Mouse (Mus musculus): ENCODE data around the gene Cryzl1. TPM values are rescaled to one million over a fixed set of nuclear protein-coding genes. Genes with fewer than 3 reads are reported as not detected.

Gene Cryzl1
- polyA plus RNA-seq, 1 experiment from 2014 or later: 74.6 TPM

- no peak for ATAC-seq (ENCODE audit: borderline replicate concordance, extremely low read depth, low FRiP score, low TSS enrichment)
- H3K4me3 ChIP-seq: no peak overlapping the region
- WGBS: 62% methylated on average over 3 of the region's 3 CpGs
Measured at GRCm38 (mm10) chr16:91761761-91762160, 33.0 kb upstream of the Cryzl1 start.

GRCm38 (mm10) chr16:91761202-91761601 lies 32.4 kb upstream of the Cryzl1 start:
- Histone ChIP-seq H3K4me2 (no peak overlapping the region), H3K9me3 (no peaks in the 10 kb centered on the region), H3K4me1 (peaks cover 27% of the 10 kb centered on the region), H3K4me3 (no peak overlapping the region), H3K36me3 (no peaks in the 10 kb centered on the region), H3K27me3 (no peaks in the 10 kb centered on the region), H3K9ac (no peak overlapping the region), H3K27ac (no peak overlapping the region)
- no peak for ATAC-seq (ENCODE audit: borderline replicate concordance, extremely low read depth, low FRiP score, low TSS enrichment)
- WGBS: 76% methylated on average over 9 of the region's 9 CpGs

More at GRCm38 (mm10) chr16:91761761-91762160, 33.0 kb upstream of the Cryzl1 start:
- no peaks in the 10 kb centered on the region for H3K27me3 ChIP-seq
- H3K4me2 ChIP-seq: no peak overlapping the region
- no peak overlapping the region for H3K27ac ChIP-seq
- H3K4me1 ChIP-seq: peaks cover 31% of the 10 kb centered on the region
- H3K9ac ChIP-seq: no peak overlapping the region
- H3K36me3 ChIP-seq: no peaks in the 10 kb centered on the region
- H3K9me3 ChIP-seq: no peaks in the 10 kb centered on the region

DNA sequence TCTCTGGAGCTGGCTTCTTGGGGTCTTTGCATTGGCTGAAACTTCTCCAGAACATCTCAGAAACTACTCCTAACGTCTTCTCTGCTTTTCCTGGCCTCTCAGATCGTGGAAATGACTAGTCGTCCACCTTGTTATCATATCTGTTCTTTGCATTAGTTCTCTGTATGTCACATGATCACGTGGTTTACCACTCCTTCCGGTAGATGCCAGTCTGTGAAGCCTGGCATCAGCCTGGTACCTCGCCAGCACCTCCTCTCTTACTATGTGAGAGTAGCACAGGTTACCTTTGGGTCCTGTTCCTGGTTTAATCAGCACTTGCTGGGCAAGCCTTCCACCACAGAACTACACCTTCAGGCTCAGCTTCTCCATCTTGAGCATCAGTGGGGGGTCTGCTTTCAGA lies 26.2 kb upstream of the Cryzl1 start:
- no peaks in the 10 kb centered on the region for H3K4me1 ChIP-seq
- ATAC-seq (ENCODE audit: borderline replicate concordance, extremely low read depth, low FRiP score, low TSS enrichment): no peak
- no peak overlapping the region for H3K4me3 ChIP-seq
- no peak overlapping the region for H3K4me2 ChIP-seq
- no peaks in the 10 kb centered on the region for H3K27me3 ChIP-seq
- 84% methylated on average over 6 of the region's 6 CpGs for WGBS
- no peaks in the 10 kb centered on the region for H3K9me3 ChIP-seq
- H3K27ac ChIP-seq: no peak overlapping the region
- no peak overlapping the region for H3K9ac ChIP-seq
- H3K36me3 ChIP-seq: no peaks in the 10 kb centered on the region

GRCm38 (mm10) chr16:91753611-91754010 lies 24.8 kb upstream of the Cryzl1 start:
- no peaks in the 10 kb centered on the region for H3K9me3 ChIP-seq
- no peak overlapping the region for H3K4me2 ChIP-seq
- WGBS: 74% methylated on average over 4 of the region's 4 CpGs
- no peak overlapping the region for H3K9ac ChIP-seq
- H3K36me3 ChIP-seq: no peaks in the 10 kb centered on the region
- no peak for ATAC-seq (ENCODE audit: borderline replicate concordance, extremely low read depth, low FRiP score, low TSS enrichment)
- no peak overlapping the region for H3K4me3 ChIP-seq
- no peaks in the 10 kb centered on the region for H3K27me3 ChIP-seq
- H3K4me1 ChIP-seq: no peaks in the 10 kb centered on the region
- H3K27ac ChIP-seq: no peak overlapping the region

GRCm38 (mm10) chr16:91751644-91752385 lies 23.0 kb upstream of the Cryzl1 start:
- Histone ChIP-seq H3K4me1 (no peaks in the 10 kb centered on the region), H3K9me3 (no peaks in the 10 kb centered on the region), H3K9ac (no peak overlapping the region), H3K4me2 (no peak overlapping the region), H3K36me3 (no peaks in the 10 kb centered on the region), H3K27me3 (no peaks in the 10 kb centered on the region), H3K4me3 (no peak overlapping the region), H3K27ac (no peak overlapping the region)
- no peak for ATAC-seq (ENCODE audit: borderline replicate concordance, extremely low read depth, low FRiP score, low TSS enrichment)
- 72% methylated on average over 13 of the region's 13 CpGs for WGBS

GRCm38 (mm10) chr16:91747567-91747966 lies 18.8 kb upstream of the Cryzl1 start:
- ATAC-seq (ENCODE audit: borderline replicate concordance, extremely low read depth, low FRiP score, low TSS enrichment): no peak
- WGBS: 71% methylated on average over 6 of the region's 6 CpGs
- Histone ChIP-seq H3K36me3 (no peaks in the 10 kb centered on the region), H3K9ac (no peak overlapping the region), H3K4me3 (no peak overlapping the region), H3K27ac (no peak overlapping the region), H3K4me2 (no peak overlapping the region), H3K9me3 (no peaks in the 10 kb centered on the region), H3K4me1 (peaks cover 12% of the 10 kb centered on the region), H3K27me3 (no peaks in the 10 kb centered on the region)

DNA sequence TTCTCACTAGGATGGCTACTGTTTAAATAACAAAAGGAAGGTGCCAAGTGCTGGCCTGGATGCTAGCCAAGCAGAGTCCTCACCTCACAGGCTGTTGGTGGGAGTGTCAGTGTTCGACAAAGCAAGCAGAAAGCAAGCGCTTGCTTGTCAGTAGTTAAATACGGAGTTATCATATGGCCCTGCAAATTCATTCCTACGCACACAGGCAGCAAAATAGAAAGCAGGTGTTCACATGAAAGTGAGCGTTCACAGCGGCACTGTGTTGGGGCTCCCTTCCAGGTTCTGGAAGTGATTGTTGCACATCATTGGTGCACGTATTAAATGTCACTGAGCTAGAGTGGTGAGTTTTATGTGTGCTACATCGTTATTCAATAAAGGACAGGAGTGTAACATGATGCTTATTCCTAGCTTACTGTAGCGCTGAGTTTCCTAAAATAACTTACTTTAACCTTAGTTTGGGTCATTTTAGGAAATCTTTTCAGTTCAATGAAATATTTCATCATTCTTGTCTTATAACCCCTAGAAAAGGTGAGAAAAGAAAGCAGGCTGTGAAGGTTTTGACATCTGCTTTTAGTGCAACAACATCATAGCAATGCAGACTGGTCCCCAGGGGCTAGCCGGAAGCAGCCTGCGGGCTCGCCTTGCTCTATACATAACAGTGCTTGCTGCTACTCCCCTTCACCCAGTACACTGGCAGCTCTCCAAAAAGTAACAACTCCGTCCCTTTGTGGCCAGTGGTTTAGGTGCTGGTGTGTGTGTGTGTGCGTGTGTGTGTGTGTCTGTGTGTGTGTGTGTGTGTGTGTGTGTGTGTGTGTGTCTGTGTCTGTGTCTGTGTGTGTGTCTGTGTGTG lies 17.6 kb upstream of the Cryzl1 start:
- Histone ChIP-seq H3K4me1 (peaks cover 12% of the 10 kb centered on the region), H3K4me3 (no peak overlapping the region), H3K27me3 (no peaks in the 10 kb centered on the region), H3K4me2 (no peak overlapping the region), H3K9me3 (no peaks in the 10 kb centered on the region), H3K9ac (no peak overlapping the region), H3K36me3 (no peaks in the 10 kb centered on the region), H3K27ac (no peak overlapping the region)
- no peak for ATAC-seq (ENCODE audit: borderline replicate concordance, extremely low read depth, low FRiP score, low TSS enrichment)
- 42% methylated on average over 14 of the region's 14 CpGs for WGBS

DNA sequence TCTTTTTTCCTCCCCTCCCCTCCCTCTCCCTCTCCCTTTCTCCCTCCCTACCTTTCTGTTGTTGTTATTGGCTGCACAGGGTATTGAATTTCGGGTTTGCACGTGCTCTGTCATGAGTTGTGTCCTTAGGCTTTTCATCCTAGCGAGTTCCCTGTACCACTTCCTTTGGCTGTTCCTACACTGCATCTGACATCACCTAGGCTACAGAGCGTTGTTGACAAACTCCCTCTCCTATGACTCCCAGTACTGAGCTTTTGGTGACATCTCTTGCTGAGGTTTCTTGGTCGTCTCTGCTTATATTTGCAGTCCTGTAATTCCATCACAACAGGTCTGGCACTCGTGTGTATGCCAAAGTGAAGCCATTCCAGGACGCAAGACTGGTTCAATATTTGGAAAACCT lies 14.3 kb upstream of the Cryzl1 start:
- Histone ChIP-seq H3K4me3 (no peak overlapping the region), H3K4me1 (peaks cover 16% of the 10 kb centered on the region), H3K9me3 (no peaks in the 10 kb centered on the region), H3K27me3 (no peaks in the 10 kb centered on the region), H3K27ac (no peak overlapping the region), H3K4me2 (no peak overlapping the region), H3K36me3 (no peaks in the 10 kb centered on the region), H3K9ac (no peak overlapping the region)
- no peak for ATAC-seq (ENCODE audit: borderline replicate concordance, extremely low read depth, low FRiP score, low TSS enrichment)
- WGBS: 73% methylated on average over 7 of the region's 7 CpGs

DNA sequence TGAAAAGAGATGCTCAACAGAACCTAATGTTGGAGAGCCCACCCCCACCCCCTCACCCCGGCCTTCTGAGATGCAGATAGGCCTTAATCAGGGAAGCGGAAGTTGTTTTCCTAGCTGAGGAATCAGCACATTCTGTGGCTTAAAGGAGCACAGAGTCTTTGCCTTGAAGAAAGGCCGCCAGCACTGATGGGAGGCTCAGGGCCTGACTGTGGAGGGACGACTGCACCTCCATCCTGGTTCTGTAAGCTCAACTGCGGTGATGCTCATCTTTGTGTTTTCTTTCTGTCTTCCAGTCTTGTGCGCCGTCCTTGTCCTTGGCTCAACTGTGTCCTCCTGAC lies 12.1 kb upstream of the Cryzl1 start:
- Histone ChIP-seq H3K9ac (no peak overlapping the region), H3K27me3 (no peaks in the 10 kb centered on the region), H3K36me3 (no peaks in the 10 kb centered on the region), H3K4me1 (peaks cover 18% of the 10 kb centered on the region), H3K4me3 (no peak overlapping the region), H3K4me2 (no peak overlapping the region), H3K27ac (no peak overlapping the region), H3K9me3 (no peaks in the 10 kb centered on the region)
- whole genome bisulfite sequencing: 70% methylated on average over 7 of the region's 7 CpGs
- no peak for ATAC-seq (ENCODE audit: borderline replicate concordance, extremely low read depth, low FRiP score, low TSS enrichment)

DNA sequence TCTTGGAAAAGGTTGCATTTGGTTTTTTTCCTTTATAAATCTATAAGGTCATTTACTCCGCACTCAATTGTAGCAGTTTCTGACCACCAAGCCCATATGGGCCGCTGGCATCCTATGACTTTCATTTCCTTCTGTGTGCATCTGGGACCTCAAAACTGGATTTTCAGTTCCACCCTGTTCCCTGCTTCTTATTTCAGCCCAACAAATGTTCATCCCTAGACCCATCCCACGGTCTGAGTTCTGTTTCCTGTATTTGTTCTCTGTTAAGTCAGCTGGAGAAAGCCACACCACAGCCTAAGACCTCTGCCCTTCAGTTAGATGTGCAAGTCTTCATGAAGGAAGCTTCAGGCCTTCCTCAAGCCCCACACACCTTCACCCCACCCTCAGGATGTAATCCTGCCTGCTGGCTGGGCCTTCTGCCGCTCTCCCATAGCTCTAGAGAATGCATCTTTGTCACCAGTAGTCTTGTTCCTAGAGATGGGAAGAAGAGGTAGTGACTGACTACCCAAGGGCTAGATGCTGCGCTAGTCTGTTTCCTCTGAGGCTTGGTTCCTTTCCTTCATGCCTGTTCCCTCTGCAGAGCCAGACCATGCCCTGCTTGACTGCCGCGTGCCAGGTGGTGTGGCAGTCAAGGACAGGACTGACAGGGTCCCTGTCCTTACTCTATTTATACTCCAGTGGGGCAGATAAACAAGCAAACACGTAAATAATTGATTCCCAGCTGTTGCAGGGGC lies 11.6 kb upstream of the Cryzl1 start:
- Histone ChIP-seq H3K9ac (no peak overlapping the region), H3K27ac (no peak overlapping the region), H3K4me2 (no peak overlapping the region), H3K36me3 (no peaks in the 10 kb centered on the region), H3K4me1 (peaks cover 13% of the 10 kb centered on the region; the same call in 1 of the 2 replicates), H3K27me3 (no peaks in the 10 kb centered on the region), H3K9me3 (no peaks in the 10 kb centered on the region), H3K4me3 (no peak overlapping the region)
- WGBS: 63% methylated on average over 8 of the region's 8 CpGs
- no peak for ATAC-seq (ENCODE audit: borderline replicate concordance, extremely low read depth, low FRiP score, low TSS enrichment)

DNA sequence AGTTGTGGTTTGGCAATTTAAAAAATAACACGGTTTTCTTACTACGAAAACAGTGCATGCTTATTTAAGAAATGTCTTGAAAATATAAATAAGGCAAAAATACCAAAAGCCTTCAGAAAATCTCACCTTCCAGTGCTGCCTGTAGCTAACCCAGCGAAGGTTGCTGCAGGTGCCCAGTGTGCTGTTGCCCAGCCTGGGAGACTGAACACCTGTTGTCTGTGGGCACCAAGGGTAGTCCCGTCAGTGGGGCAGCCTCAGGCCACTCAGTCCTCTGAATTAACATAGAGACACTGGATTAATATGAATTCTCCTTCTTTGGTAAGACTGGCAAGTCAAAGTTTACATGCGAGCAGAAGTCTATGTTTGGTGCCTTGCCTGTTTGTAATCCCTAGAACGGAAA lies 9.7 kb upstream of the Cryzl1 start:
- WGBS: 79% methylated on average over 6 of the region's 6 CpGs
- no peak overlapping the region for H3K4me2 ChIP-seq
- no peaks in the 10 kb centered on the region for H3K27me3 ChIP-seq
- H3K36me3 ChIP-seq: no peaks in the 10 kb centered on the region
- no peak for ATAC-seq (ENCODE audit: borderline replicate concordance, extremely low read depth, low FRiP score, low TSS enrichment)
- no peak overlapping the region for H3K4me3 ChIP-seq
- H3K9ac ChIP-seq: no peak overlapping the region
- peaks cover 13% of the 10 kb centered on the region; the same call in 1 of the 2 replicates for H3K4me1 ChIP-seq
- H3K9me3 ChIP-seq: no peaks in the 10 kb centered on the region
- H3K27ac ChIP-seq: no peak overlapping the region

All from lung, embryonic 15.5 days (tissue).